In the genomic region with DNA sequence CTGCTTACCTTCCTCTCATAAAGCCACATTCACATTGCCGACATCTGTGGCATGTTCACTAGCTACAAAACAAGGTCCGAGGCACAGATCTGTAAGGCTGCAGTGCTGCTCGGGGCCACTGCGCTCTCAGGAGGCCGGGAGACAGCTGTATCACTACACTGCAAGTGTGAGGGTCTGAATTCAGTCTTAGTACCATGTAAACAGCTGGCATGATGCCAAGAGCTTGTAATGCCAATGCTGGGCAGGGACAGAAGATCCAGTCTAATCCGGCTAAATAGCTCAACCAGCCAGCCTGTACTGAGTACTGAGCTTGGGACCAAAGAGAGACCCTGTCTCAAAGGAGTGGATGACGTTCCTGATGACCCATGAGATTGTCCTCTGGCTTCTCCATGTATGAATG, we compare ENCODE assay signal across 14 mouse cellular contexts. TPM values are rescaled to one million over a fixed set of nuclear protein-coding genes. Genes with fewer than 3 reads are reported as not detected.
A peak's percentile ranks its signal among the peaks of the same experiment; 100 is the strongest.
DNase-seq lines count a peak whose midpoint lies in the region; ATAC-seq and TF ChIP-seq lines count a peak whose summit lies in the region.
"Had no signal": no experiment of that assay in that cellular context is flagged by ENCODE, and none has a peak within 500 bp of the region (broad histone marks: within the 10 kb centered on the region; RNA-seq: fewer than 3 reads in every experiment).

No protein-coding gene starts in this region.

- H3K27me3 ChIP-seq in forebrain, embryonic 13.5 days = no peaks in the 10 kb centered on the region
- no peaks in the 10 kb centered on the region for H3K27me3 ChIP-seq in forebrain, embryonic 10.5 days (ENCODE audit: poor library complexity, severe bottlenecking)
- no peaks in the 10 kb centered on the region for H3K27me3 ChIP-seq in limb, embryonic 14.5 days (ENCODE audit: control insufficient read depth, insufficient read depth, low read length)
- H3K27me3 ChIP-seq in limb, embryonic 10.5 days (ENCODE audit: low read depth, poor library complexity, severe bottlenecking) = no peaks in the 10 kb centered on the region
- no peaks in the 10 kb centered on the region for H3K27me3 ChIP-seq in forebrain, embryonic 14.5 days (replicated peaks; ENCODE audit: control insufficient read depth, insufficient read depth, low read length)
- H3K27me3 ChIP-seq in neural tube, embryonic 14.5 days (ENCODE audit: control insufficient read depth, insufficient read depth, low read length) = no peaks in the 10 kb centered on the region
- H3K27me3 ChIP-seq: heart, embryonic 13.5 days had no signal

- H3K4me1 ChIP-seq in forebrain, embryonic 13.5 days = peaks cover 19% of the 10 kb centered on the region
- H3K4me1 ChIP-seq in forebrain, embryonic 10.5 days = no peaks in the 10 kb centered on the region
- H3K4me1 ChIP-seq in limb, embryonic 14.5 days (ENCODE audit: control insufficient read depth, insufficient read depth, low read length) = peaks cover 11% of the 10 kb centered on the region
- peaks cover 12% of the 10 kb centered on the region for H3K4me1 ChIP-seq in limb, embryonic 10.5 days
- H3K4me1 ChIP-seq in forebrain, embryonic 14.5 days (ENCODE audit: control insufficient read depth, insufficient read depth, low read length) = peaks cover 10% of the 10 kb centered on the region; the same call in 1 of the 2 replicates
- peaks cover 6% of the 10 kb centered on the region; the same call in 1 of the 2 replicates for H3K4me1 ChIP-seq in neural tube, embryonic 14.5 days (ENCODE audit: control insufficient read depth, insufficient read depth, low read length)

- WGBS in forebrain, embryonic 13.5 days = 46% methylated on average over 7 of the region's 7 CpGs
- WGBS in forebrain, embryonic 10.5 days = 86% methylated on average over 7 of the region's 7 CpGs
- WGBS in limb, embryonic 14.5 days = 65% methylated on average over 7 of the region's 7 CpGs
- 87% methylated on average over 7 of the region's 7 CpGs for whole genome bisulfite sequencing in limb, embryonic 10.5 days
- WGBS in forebrain, embryonic 14.5 days = 43% methylated on average over 7 of the region's 7 CpGs
- WGBS in neural tube, embryonic 14.5 days = 63% methylated on average over 7 of the region's 7 CpGs

- peak overlapping the region; percentile 73; the same call in 1 of the 2 replicates for H3K27ac ChIP-seq in forebrain, embryonic 13.5 days
- no peak overlapping the region for H3K27ac ChIP-seq in forebrain, embryonic 10.5 days
- H3K27ac ChIP-seq in limb, embryonic 14.5 days (replicated peaks; ENCODE audit: low read depth, low read length) = no peak overlapping the region
- H3K27ac ChIP-seq in limb, embryonic 10.5 days = no peak overlapping the region
- H3K27ac ChIP-seq in forebrain, embryonic 14.5 days (ENCODE audit: low read depth, low read length) = no peak overlapping the region
- no peak overlapping the region for H3K27ac ChIP-seq in neural tube, embryonic 14.5 days (ENCODE audit: low read depth, low read length)
- H3K27ac ChIP-seq: heart, embryonic 13.5 days; liver, embryonic 14.5 days; macrophage; stomach, postnatal 0 days had no signal

- H3K36me3 ChIP-seq in forebrain, embryonic 13.5 days (ENCODE audit: poor library complexity, severe bottlenecking) = no peaks in the 10 kb centered on the region
- H3K36me3 ChIP-seq in forebrain, embryonic 10.5 days (replicated peaks) = no peaks in the 10 kb centered on the region
- no peaks in the 10 kb centered on the region for H3K36me3 ChIP-seq in limb, embryonic 14.5 days (ENCODE audit: control insufficient read depth, insufficient read depth, low read length)
- H3K36me3 ChIP-seq in limb, embryonic 10.5 days = no peaks in the 10 kb centered on the region
- H3K36me3 ChIP-seq in forebrain, embryonic 14.5 days (ENCODE audit: control insufficient read depth, insufficient read depth, low read length) = no peaks in the 10 kb centered on the region
- no peaks in the 10 kb centered on the region for H3K36me3 ChIP-seq in neural tube, embryonic 14.5 days (ENCODE audit: control insufficient read depth, insufficient read depth, low read length)
- H3K36me3 ChIP-seq: heart, embryonic 13.5 days had no signal

- no peak overlapping the region for H3K4me3 ChIP-seq in forebrain, embryonic 13.5 days
- no peak overlapping the region for H3K4me3 ChIP-seq in forebrain, embryonic 10.5 days
- H3K4me3 ChIP-seq in limb, embryonic 14.5 days (replicated peaks; ENCODE audit: low read length) = no peak overlapping the region
- H3K4me3 ChIP-seq in limb, embryonic 10.5 days = no peak overlapping the region
- no peak overlapping the region for H3K4me3 ChIP-seq in forebrain, embryonic 14.5 days (ENCODE audit: low read depth, low read length)
- no peak overlapping the region for H3K4me3 ChIP-seq in neural tube, embryonic 14.5 days (ENCODE audit: low read depth, low read length)
- H3K4me3 ChIP-seq: heart, embryonic 13.5 days had no signal

- ATAC-seq in forebrain, embryonic 13.5 days = peak; percentile 62; the same call in 1 of the 2 replicates
- no peak; the same call in 1 of the 2 replicates for ATAC-seq in limb, embryonic 14.5 days (ENCODE audit: low FRiP score, low read depth)
- peak; percentile 42 for ATAC-seq in forebrain, embryonic 14.5 days
- peak; percentile 47; the same call in 1 of the 2 replicates for ATAC-seq in neural tube, embryonic 14.5 days (ENCODE audit: low read depth)
- ATAC-seq in frontal cortex, adult (ENCODE audit: low TSS enrichment) = no peak

- no peak for TF ChIP-seq POLR2A in limb, embryonic 14.5 days (IDR thresholded peaks at IDR 0.05; ENCODE audit: borderline replicate concordance, extremely low read depth, insufficient read depth, insufficient read length)

- H3K9ac ChIP-seq in forebrain, embryonic 13.5 days = no peak overlapping the region
- H3K9ac ChIP-seq in limb, embryonic 14.5 days (ENCODE audit: low read depth, low read length, severe bottlenecking) = no peak overlapping the region
- H3K9ac ChIP-seq in forebrain, embryonic 14.5 days (ENCODE audit: low read length) = no peak overlapping the region
- H3K9ac ChIP-seq in neural tube, embryonic 14.5 days (replicated peaks; ENCODE audit: low read depth, low read length) = no peak overlapping the region
- H3K9ac ChIP-seq: heart, embryonic 13.5 days; liver, embryonic 14.5 days had no signal

- no peaks in the 10 kb centered on the region for H3K9me3 ChIP-seq in forebrain, embryonic 13.5 days (replicated peaks)
- no peaks in the 10 kb centered on the region for H3K9me3 ChIP-seq in forebrain, embryonic 10.5 days
- H3K9me3 ChIP-seq in limb, embryonic 14.5 days (ENCODE audit: control insufficient read depth, low read length) = no peaks in the 10 kb centered on the region
- H3K9me3 ChIP-seq in limb, embryonic 10.5 days (replicated peaks) = no peaks in the 10 kb centered on the region
- H3K9me3 ChIP-seq in forebrain, embryonic 14.5 days (replicated peaks; ENCODE audit: control insufficient read depth, low read length) = no peaks in the 10 kb centered on the region
- no peaks in the 10 kb centered on the region for H3K9me3 ChIP-seq in neural tube, embryonic 14.5 days (ENCODE audit: control insufficient read depth, low read length)
- H3K9me3 ChIP-seq: heart, embryonic 13.5 days had no signal

- no peak overlapping the region for H3K4me2 ChIP-seq in forebrain, embryonic 13.5 days
- no peak overlapping the region for H3K4me2 ChIP-seq in limb, embryonic 14.5 days (replicated peaks; ENCODE audit: low read depth, low read length, severe bottlenecking)
- no peak overlapping the region for H3K4me2 ChIP-seq in forebrain, embryonic 14.5 days (ENCODE audit: low read length)
- H3K4me2 ChIP-seq in neural tube, embryonic 14.5 days (ENCODE audit: low read depth, low read length) = no peak overlapping the region
- H3K4me2 ChIP-seq: heart, embryonic 13.5 days had no signal

- no peak for DNase-seq in forebrain, embryonic 10.5 days (ENCODE audit: extremely low spot score, low spot score)
- peak; percentile 45 for DNase-seq in limb, embryonic 14.5 days (ENCODE audit: low spot score)
- DNase-seq in limb, embryonic 10.5 days (ENCODE audit: low spot score) = no peak
- DNase-seq in forebrain, embryonic 14.5 days (ENCODE audit: low spot score) = peak; percentile 80
- no peak for DNase-seq in spleen, adult 12 weeks (ENCODE audit: low spot score)
- DNase-seq: B cell, adult 2 months; right cerebral cortex, postnatal 4 days had no signal

RNA-seq across cellular contexts. Expression of a gene that starts 15.3 kb away (rescaled TPM):
- 2.9 TPM in 2 replicates for polyA plus RNA-seq in forebrain, embryonic 13.5 days (2015; fragmentation: Nextera tagmentation; extraction: Ambion mirVana)
- polyA plus RNA-seq in forebrain, embryonic 10.5 days (2016; fragmentation: Nextera tagmentation; extraction: Ambion mirVana) = 2.6 and 2.7 TPM in 2 replicates
- 0.58 and 0.79 TPM in 2 replicates for polyA plus RNA-seq in limb, embryonic 14.5 days (2012; rRNA removed)
- 0.47 and 0.59 TPM in 2 replicates for polyA plus RNA-seq in limb, embryonic 14.5 days (2014; fragmentation: Nextera tagmentation; extraction: Ambion mirVana)
- 0.36 and 0.38 TPM in 2 replicates for polyA plus RNA-seq in limb, embryonic 10.5 days (2016; fragmentation: Nextera tagmentation; extraction: Ambion mirVana)
- 2.7 and 3.0 TPM in 2 replicates for polyA plus RNA-seq in forebrain, embryonic 14.5 days (2014; fragmentation: Nextera tagmentation; extraction: Ambion mirVana)
- 1.9 and 2.7 TPM in 2 replicates for polyA plus RNA-seq in neural tube, embryonic 14.5 days (2014; fragmentation: Nextera tagmentation; extraction: Ambion mirVana)
- polyA plus RNA-seq: heart, embryonic 13.5 days; liver, embryonic 14.5 days; macrophage had no signal

RNA-seq across cellular contexts. Expression of a gene that starts 31.7 kb away (rescaled TPM):
- 0.09 and 0.16 TPM in 2 replicates for polyA plus RNA-seq in forebrain, embryonic 13.5 days (2015; fragmentation: Nextera tagmentation; extraction: Ambion mirVana)
- polyA plus RNA-seq in forebrain, embryonic 10.5 days (2016; fragmentation: Nextera tagmentation; extraction: Ambion mirVana) = not detected in 2 replicates
- polyA plus RNA-seq in limb, embryonic 14.5 days (2012; rRNA removed) = 1.9 and 2.0 TPM in 2 replicates
- polyA plus RNA-seq in limb, embryonic 14.5 days (2014; fragmentation: Nextera tagmentation; extraction: Ambion mirVana) = 1.1 and 1.7 TPM in 2 replicates
- not detected in 2 replicates for polyA plus RNA-seq in limb, embryonic 10.5 days (2016; fragmentation: Nextera tagmentation; extraction: Ambion mirVana)
- not detected in 2 replicates for polyA plus RNA-seq in forebrain, embryonic 14.5 days (2014; fragmentation: Nextera tagmentation; extraction: Ambion mirVana)
- polyA plus RNA-seq in neural tube, embryonic 14.5 days (2014; fragmentation: Nextera tagmentation; extraction: Ambion mirVana) = 0.26 and 0.40 TPM in 2 replicates
- polyA plus RNA-seq: liver, embryonic 14.5 days; macrophage had no signal

RNA-seq across cellular contexts. Expression of a gene that starts 34.2 kb away (rescaled TPM):
- polyA plus RNA-seq in forebrain, embryonic 13.5 days (2015; fragmentation: Nextera tagmentation; extraction: Ambion mirVana) = 151 and 159 TPM in 2 replicates
- 229 and 238 TPM in 2 replicates for polyA plus RNA-seq in forebrain, embryonic 10.5 days (2016; fragmentation: Nextera tagmentation; extraction: Ambion mirVana)
- polyA plus RNA-seq in limb, embryonic 14.5 days (2012; rRNA removed) = 50.6 and 71.0 TPM in 2 replicates
- polyA plus RNA-seq in limb, embryonic 14.5 days (2014; fragmentation: Nextera tagmentation; extraction: Ambion mirVana) = 213 and 235 TPM in 2 replicates
- polyA plus RNA-seq in limb, embryonic 10.5 days (2016; fragmentation: Nextera tagmentation; extraction: Ambion mirVana) = 174 and 201 TPM in 2 replicates
- 114 and 151 TPM in 2 replicates for polyA plus RNA-seq in forebrain, embryonic 14.5 days (2014; fragmentation: Nextera tagmentation; extraction: Ambion mirVana)
- polyA plus RNA-seq in neural tube, embryonic 14.5 days (2014; fragmentation: Nextera tagmentation; extraction: Ambion mirVana) = 135 and 159 TPM in 2 replicates

RNA-seq across cellular contexts. Expression of a gene that starts 46.6 kb away (rescaled TPM):
- polyA plus RNA-seq in forebrain, embryonic 13.5 days (2015; fragmentation: Nextera tagmentation; extraction: Ambion mirVana) = 0.13 and 0.49 TPM in 2 replicates
- 0.12 TPM in 1 of 2 replicates, not detected in the other for polyA plus RNA-seq in forebrain, embryonic 10.5 days (2016; fragmentation: Nextera tagmentation; extraction: Ambion mirVana)
- 12.4 and 14.1 TPM in 2 replicates for polyA plus RNA-seq in limb, embryonic 14.5 days (2012; rRNA removed)
- 16.0 and 20.8 TPM in 2 replicates for polyA plus RNA-seq in limb, embryonic 14.5 days (2014; fragmentation: Nextera tagmentation; extraction: Ambion mirVana)
- 0.10 and 0.71 TPM in 2 replicates for polyA plus RNA-seq in limb, embryonic 10.5 days (2016; fragmentation: Nextera tagmentation; extraction: Ambion mirVana)
- 0.49 and 0.60 TPM in 2 replicates for polyA plus RNA-seq in forebrain, embryonic 14.5 days (2014; fragmentation: Nextera tagmentation; extraction: Ambion mirVana)
- polyA plus RNA-seq in neural tube, embryonic 14.5 days (2014; fragmentation: Nextera tagmentation; extraction: Ambion mirVana) = 1.7 and 2.4 TPM in 2 replicates
- polyA plus RNA-seq: liver, embryonic 14.5 days; macrophage had no signal

Comparison
In these comparisons a context has a peak if more than half of its experiments do, and no peak if none do; other contexts are left out.
1. DNase-seq: peak in limb, embryonic 14.5 days (single experiment) and forebrain, embryonic 14.5 days (single experiment); none in forebrain, embryonic 10.5 days (single experiment), limb, embryonic 10.5 days (single experiment) and spleen, adult 12 weeks (single experiment).
2. ATAC-seq: peak in forebrain, embryonic 13.5 days (single experiment), forebrain, embryonic 14.5 days (single experiment) and neural tube, embryonic 14.5 days (single experiment); none in limb, embryonic 14.5 days (single experiment) and frontal cortex, adult (single experiment).